Mouse (Mus musculus) intestine, embryonic 16.5 days (tissue): ENCODE results near the gene Ndufc2. TPM values are rescaled to one million over a fixed set of nuclear protein-coding genes. Genes with fewer than 3 reads are reported as not detected.

ENCODE experiments used
- ATAC-seq: fragments of 200-750 bp; cut with Nextera tagmentation; 2 replicates; pipeline ENCODE4 v1.8.0; 2017; ENCODE audit warnings: moderate TSS enrichment, moderate library complexity
- H3K27ac ChIP-seq: fragments of 300-500 bp; sonication (generic); 2 replicates; pipeline ENCODE4 v1.5.1; 2014; ENCODE audit warnings: mild to moderate bottlenecking, low read length
- H3K27me3 ChIP-seq: fragments of 300-500 bp; sonication (generic); replicated peaks from 2 replicates; pipeline ENCODE4 v1.6.1; 2014; ENCODE audit warnings: low read length, control low read depth, mixed read lengths; ENCODE audit not compliant: control insufficient read depth, insufficient read depth
- H3K36me3 ChIP-seq: fragments of 300-500 bp; sonication (generic); 2 replicates; pipeline ENCODE4 v1.6.1; 2014; ENCODE audit warnings: low read length, control low read depth; ENCODE audit not compliant: control insufficient read depth, insufficient read depth
- H3K4me1 ChIP-seq: fragments of 300-500 bp; sonication (generic); 2 replicates; pipeline ENCODE4 v1.6.1; 2014; ENCODE audit warnings: low read length, control low read depth, mixed read lengths; ENCODE audit not compliant: control insufficient read depth, insufficient read depth
- H3K4me2 ChIP-seq: fragments of 300-500 bp; sonication (generic); 2 replicates; pipeline ENCODE4 v1.6.1; 2014; ENCODE audit warnings: low read depth, low read length, control low read depth
- H3K4me3 ChIP-seq: fragments of 300-500 bp; sonication (generic); 2 replicates; pipeline ENCODE4 v1.5.1; 2014; ENCODE audit warnings: mild to moderate bottlenecking, low read length
- H3K9ac ChIP-seq: fragments of 300-500 bp; sonication (generic); 2 replicates; pipeline ENCODE4 v1.6.1; 2014; ENCODE audit warnings: low read depth, low read length
- H3K9me3 ChIP-seq: fragments of 300-500 bp; sonication (generic); 2 replicates; pipeline ENCODE4 v1.6.1; 2016; ENCODE audit warnings: low read length, control low read depth; ENCODE audit not compliant: control insufficient read depth
- WGBS: fragments of 180-500 bp; shearing (Covaris S2); extraction: QIAGEN DNeasy Blood & Tissue Kit; methylation state at CpG from one replicate; pipeline ENCODE4 v1.1.7; 2014; 5-methylcytosine and 5-hydroxymethylcytosine counted together
- polyA plus RNA-seq: library from polyadenylated mRNA; unstranded; fragments of >200 nt; fragmentation: Nextera tagmentation; extraction: Ambion mirVana; gene quantifications from 2 replicates; pipeline ENCODE4 v1.2.1, GENCODE M21; 2015

Gene Ndufc2
- polyA plus RNA-seq, result 377 and 385 TPM in 2 replicates

DNA sequence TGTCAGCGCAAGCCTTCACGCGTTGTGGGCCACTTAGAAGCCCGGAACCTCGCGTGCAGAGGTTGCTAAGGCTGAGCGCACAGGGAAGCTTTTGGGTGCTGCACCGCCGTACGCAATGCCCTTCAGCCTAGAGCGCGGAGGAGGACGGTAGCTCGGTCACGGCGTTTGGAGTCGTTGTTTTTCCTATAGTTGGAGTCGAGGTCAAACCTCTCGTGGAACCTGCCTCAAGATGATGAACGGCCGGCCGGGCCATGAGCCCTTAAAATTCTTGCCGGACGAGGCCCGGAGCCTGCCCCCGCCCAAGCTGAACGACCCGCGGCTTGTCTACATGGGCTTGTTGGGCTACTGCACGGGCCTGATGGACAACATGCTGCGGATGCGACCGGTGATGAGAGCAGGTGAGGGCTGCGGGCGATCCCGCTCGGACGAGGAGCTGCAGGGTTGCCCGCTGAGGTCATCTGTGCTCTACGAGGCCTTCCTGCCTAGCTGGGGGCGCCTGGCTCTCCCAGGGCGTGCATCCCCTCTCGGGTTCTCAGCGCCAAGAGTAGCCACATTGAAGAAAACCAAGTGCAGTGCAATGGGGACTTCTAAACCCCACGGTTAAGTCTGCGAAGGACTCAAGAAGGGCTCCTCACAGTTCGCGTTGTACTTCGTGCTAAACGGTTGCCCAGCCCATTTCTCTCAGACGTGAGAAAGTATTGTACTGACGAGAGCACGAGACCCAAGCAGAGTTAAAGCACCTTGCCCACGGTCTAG is at the start of gene Ndufc2:
Gene Ndufc2, plus strand, starts transcription at position 44 of the 756 bp plus-strand sequence.
- WGBS, result under 1% methylated on average over 54 of the region's 54 CpGs
- H3K4me2 ChIP-seq, result peak within 1 kb of the TSS; percentile 75
- no peaks in the 10 kb centered on the region; the same call in 1 of the 2 replicates for H3K36me3 ChIP-seq
- no peaks in the 10 kb centered on the region for H3K9me3 ChIP-seq
- ATAC-seq, result peak; percentile 92
- H3K4me1 ChIP-seq, result peaks cover 13% of the 10 kb centered on the region
- peak within 1 kb of the TSS; percentile 99 for H3K4me3 ChIP-seq
- peak within 1 kb of the TSS; percentile 80 for H3K27ac ChIP-seq
- H3K27me3 ChIP-seq, result no peaks in the 10 kb centered on the region
- H3K9ac ChIP-seq, result peak within 1 kb of the TSS; percentile 99

DNA sequence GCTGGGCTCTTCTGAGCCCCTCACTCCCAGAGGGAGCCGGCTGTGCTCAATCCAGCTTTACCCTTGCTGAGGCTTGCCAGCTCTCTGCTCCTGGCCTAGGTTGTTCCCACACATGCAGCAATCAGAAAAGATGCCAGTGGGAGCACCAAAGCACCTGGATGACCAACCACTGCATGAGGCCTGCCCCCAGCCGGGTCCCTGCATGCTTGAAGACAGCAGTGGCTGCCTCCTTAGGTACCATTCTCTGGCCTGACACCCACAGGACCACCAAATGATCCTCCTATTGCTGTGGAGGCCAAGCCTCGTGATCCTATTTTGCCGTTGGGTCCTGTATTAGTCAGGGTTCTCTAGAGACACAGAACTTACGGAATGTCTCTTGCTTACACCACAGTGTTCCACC is 48.9 kb upstream of the Ndufc2 start:
- ATAC-seq, result no peak

DNA sequence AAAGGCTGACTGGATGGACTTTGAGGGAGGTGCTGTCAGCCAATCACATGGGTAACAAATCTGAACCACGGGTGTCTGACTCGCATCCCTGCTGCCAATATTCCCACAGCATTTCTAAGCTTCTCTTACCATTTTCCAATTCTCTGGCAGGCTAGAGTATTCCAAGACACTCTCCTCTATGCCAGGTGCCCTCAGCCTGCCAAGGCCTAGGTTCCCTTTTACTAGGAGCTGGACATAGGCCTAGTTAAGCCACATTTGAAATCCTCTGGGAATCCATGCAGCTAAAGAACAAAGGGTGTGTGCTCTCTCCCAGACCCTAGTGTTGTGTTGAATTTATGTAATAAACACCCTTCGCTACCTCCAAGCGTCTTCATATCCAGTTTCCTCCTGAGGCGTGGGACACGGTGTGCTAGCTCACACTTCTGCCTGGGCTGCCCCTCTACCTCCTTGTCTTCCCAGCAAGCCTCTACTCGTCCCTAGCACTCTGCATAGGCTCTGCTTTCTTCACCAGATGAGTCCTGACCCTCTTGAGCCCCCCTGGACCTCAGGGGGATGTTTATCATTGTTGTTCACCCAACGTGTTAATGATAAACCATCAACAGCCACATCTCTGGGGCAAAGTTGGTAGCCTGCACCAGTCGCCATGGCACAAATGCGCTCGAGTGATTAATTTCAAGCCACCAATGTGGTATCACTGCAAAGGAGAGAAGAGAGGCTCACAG is 47.9 kb upstream of the Ndufc2 start:
- Histone ChIP-seq H3K9me3 (no peaks in the 10 kb centered on the region), H3K4me2 (no peak overlapping the region), H3K27me3 (no peaks in the 10 kb centered on the region), H3K4me1 (peaks cover 6% of the 10 kb centered on the region; the same call in 1 of the 2 replicates), H3K27ac (no peak overlapping the region), H3K36me3 (peaks cover 2% of the 10 kb centered on the region; the same call in 1 of the 2 replicates), H3K9ac (no peak overlapping the region), H3K4me3 (no peak overlapping the region)
- ATAC-seq, result no peak
- 85% methylated on average over 11 of the region's 11 CpGs for WGBS

More for the DNA sequence above, 48.9 kb upstream of the Ndufc2 start:
- Histone ChIP-seq H3K27me3 (no peaks in the 10 kb centered on the region), H3K9me3 (no peaks in the 10 kb centered on the region), H3K27ac (no peak overlapping the region), H3K9ac (no peak overlapping the region), H3K4me1 (peaks cover 3% of the 10 kb centered on the region; the same call in 1 of the 2 replicates), H3K4me3 (no peak overlapping the region), H3K4me2 (no peak overlapping the region), H3K36me3 (0 out of 2 replicates have a peak, but pooled peaks cover 2% of the 10 kb centered on the region)
- WGBS, result 87% methylated on average over 5 of the region's 5 CpGs

DNA sequence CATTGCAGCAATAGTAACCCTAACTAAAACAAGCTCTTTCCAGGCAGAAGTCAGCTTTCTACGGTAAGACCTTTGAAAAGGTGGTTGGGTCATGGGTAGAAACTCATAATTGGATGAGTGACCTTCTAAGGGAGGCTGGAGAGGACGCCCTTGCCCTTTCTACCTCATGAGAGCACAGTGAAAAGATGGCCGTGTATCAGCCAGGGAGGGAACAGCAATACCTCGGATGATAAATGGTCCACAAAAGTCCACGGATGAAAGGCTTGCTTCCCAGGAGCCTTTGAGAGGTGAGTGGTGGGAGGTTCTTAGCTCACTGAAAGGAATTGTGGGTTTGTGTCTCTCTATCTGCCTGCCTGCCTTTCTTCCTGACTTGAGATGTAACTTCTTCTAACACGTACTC is 46.4 kb upstream of the Ndufc2 start:
- Histone ChIP-seq H3K27me3 (no peaks in the 10 kb centered on the region), H3K9me3 (no peaks in the 10 kb centered on the region), H3K27ac (no peak overlapping the region), H3K4me2 (no peak overlapping the region), H3K4me1 (peaks cover 6% of the 10 kb centered on the region; the same call in 1 of the 2 replicates), H3K36me3 (no peaks in the 10 kb centered on the region; the same call in 1 of the 2 replicates), H3K4me3 (no peak overlapping the region), H3K9ac (no peak overlapping the region)
- ATAC-seq, result no peak
- WGBS, result 88% methylated on average over 6 of the region's 6 CpGs

DNA sequence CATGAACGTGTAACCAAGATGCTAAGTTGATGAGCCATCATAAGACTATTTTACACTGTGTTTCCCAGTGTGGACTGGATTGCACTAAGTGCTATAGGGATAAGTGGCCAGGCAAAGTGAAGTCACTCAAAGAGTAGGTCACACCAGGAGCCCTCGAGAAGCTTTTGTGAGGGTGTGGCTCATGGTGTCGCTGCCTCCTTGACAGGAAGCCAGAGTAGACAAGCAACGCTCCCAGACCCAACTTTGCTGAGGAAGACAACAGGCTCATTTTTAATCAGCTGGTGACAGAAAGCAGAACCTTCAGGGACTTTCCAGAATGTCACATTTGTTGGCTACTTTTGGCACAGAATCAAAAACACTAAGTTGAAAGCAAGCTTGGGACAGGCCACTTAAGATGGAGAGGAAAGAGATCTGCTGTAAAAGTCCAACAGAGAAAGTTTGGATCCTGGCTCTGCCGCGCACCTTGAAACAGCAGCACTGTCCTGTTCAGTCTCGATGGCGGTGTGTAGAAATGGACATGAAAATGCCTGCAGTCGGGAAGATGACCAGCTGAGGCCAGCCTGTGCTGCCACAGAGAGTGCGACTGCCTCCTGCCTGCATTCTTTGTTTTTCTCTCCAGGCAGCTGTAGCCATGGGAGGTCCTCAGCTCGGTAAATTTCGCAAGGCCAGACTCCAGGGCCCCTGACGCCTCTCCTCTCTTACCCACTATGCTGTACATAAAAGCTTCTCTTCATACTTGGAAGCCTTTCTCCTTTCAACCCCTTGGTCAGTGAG is 44.5 kb upstream of the Ndufc2 start:
- Histone ChIP-seq H3K9me3 (no peaks in the 10 kb centered on the region), H3K9ac (no peak overlapping the region), H3K4me2 (no peak overlapping the region), H3K4me3 (no peak overlapping the region), H3K4me1 (peaks cover 6% of the 10 kb centered on the region; the same call in 1 of the 2 replicates), H3K27ac (no peak overlapping the region), H3K27me3 (no peaks in the 10 kb centered on the region), H3K36me3 (no peaks in the 10 kb centered on the region; the same call in 1 of the 2 replicates)
- peak; percentile 53 for ATAC-seq
- 33% methylated on average over 13 of the region's 13 CpGs for WGBS

DNA sequence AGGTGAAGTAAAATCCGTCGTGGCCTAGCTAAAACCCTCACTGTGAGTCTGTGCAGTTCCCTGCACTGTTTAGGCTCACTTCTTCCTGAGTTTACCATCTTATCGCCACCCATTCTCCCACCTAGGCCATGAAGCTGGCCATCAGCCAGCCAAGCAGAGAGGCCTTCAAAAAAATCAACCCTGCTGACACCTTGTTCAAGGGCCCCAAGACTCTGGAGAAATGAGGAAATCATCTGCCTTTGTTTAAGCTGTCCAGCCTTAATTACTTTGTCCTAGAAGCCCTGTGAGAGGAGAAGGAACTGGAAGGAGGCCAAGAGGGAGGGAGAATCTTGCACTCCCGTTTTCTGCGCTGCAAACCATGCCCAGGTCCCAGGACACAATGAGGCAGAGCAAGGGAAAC is 43.5 kb upstream of the Ndufc2 start:
- WGBS, result 61% methylated on average over 5 of the region's 5 CpGs
- peak overlapping the region; percentile 37; the same call in 1 of the 2 replicates for H3K27ac ChIP-seq

DNA sequence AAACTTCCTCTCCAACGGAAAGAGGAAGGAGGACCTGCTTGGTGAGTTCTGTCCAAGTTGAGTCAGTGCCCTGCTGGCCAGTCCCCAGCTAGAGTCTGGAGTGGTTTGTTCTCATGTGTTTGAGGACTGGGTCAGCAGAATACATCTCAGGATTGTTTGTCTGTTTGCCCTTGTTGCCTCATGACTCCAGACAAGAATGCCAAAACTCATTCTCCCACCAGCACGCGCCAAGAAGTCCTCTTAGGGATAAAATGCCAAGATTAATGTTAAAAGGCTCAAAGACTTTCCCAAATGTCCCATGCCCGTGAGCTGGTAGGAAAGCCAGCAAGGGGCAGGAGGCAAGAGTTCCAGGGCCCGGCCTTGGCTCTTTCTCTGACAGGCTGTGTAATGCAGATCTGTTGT is 42.9 kb upstream of the Ndufc2 start:
- H3K9me3 ChIP-seq, result 0 out of 2 replicates have a peak, but pooled peaks cover 2% of the 10 kb centered on the region
- no peak overlapping the region for H3K4me3 ChIP-seq
- WGBS, result 67% methylated on average over 5 of the region's 5 CpGs
- no peak overlapping the region for H3K27ac ChIP-seq
- H3K9ac ChIP-seq, result no peak overlapping the region
- H3K27me3 ChIP-seq, result no peaks in the 10 kb centered on the region
- no peaks in the 10 kb centered on the region; the same call in 1 of the 2 replicates for H3K36me3 ChIP-seq
- ATAC-seq, result no peak
- no peak overlapping the region for H3K4me2 ChIP-seq
- H3K4me1 ChIP-seq, result peaks cover 6% of the 10 kb centered on the region; the same call in 1 of the 2 replicates

More for the DNA sequence above, 43.5 kb upstream of the Ndufc2 start:
- Histone ChIP-seq H3K4me1 (peaks cover 6% of the 10 kb centered on the region; the same call in 1 of the 2 replicates), H3K9me3 (no peaks in the 10 kb centered on the region), H3K36me3 (no peaks in the 10 kb centered on the region; the same call in 1 of the 2 replicates), H3K9ac (no peak overlapping the region), H3K4me3 (no peak overlapping the region), H3K27me3 (no peaks in the 10 kb centered on the region), H3K4me2 (no peak overlapping the region)
- 0 out of 2 replicates have a peak, but pooled peaks have one; percentile 28 for ATAC-seq

DNA sequence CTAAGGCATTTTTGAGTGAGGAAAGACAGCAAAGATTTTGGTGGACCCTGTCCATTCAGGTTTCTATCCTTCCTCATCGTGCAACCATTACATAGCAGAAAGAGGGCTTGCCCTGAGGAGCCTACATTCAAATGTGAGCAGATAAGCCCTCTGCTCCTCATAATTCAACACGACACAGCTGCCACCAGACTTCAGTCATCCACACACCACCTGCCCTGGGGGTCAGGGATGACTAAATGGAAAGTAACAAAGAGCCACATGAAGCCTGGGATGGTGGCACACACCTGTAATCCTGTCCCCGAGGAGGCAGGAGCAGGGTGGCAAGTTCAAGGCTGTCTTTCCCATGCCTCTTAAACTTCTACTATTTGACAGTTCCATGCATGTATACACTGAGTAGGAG is 42.0 kb upstream of the Ndufc2 start:
- ATAC-seq, result no peak
- no peaks in the 10 kb centered on the region; the same call in 1 of the 2 replicates for H3K36me3 ChIP-seq
- 0 out of 2 replicates have a peak, but pooled peaks cover 2% of the 10 kb centered on the region for H3K9me3 ChIP-seq
- 75% methylated on average over 3 of the region's 3 CpGs for WGBS
- H3K27me3 ChIP-seq, result no peaks in the 10 kb centered on the region
- H3K27ac ChIP-seq, result no peak overlapping the region
- H3K4me3 ChIP-seq, result no peak overlapping the region
- H3K4me1 ChIP-seq, result peaks cover 6% of the 10 kb centered on the region; the same call in 1 of the 2 replicates
- no peak overlapping the region for H3K9ac ChIP-seq
- no peak overlapping the region for H3K4me2 ChIP-seq
